ENCODE assay signal across 13 mouse cellular contexts in the genomic region with DNA sequence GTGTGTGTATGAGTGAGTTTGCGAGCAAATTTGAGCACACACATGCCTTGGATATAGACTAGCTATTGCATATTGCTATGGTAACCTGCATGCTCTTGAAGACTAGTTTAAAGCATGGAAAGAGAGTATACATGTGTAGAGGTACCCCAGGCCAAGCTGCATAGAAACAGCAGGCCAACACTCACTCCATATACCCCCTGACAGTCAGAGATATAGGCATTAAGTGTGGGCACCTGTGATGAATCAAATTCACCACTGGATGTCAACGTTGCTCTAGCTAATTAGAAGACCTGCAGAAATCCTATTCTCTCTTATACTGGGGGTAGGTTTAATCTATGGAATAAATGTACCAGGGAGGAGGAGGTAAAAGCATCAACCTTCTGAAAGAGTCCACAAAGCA.
DNase-seq lines count a peak whose midpoint lies in the region; ATAC-seq lines count a peak whose summit lies in the region.
"Had no signal": no experiment of that assay in that cellular context is flagged by ENCODE, and none has a peak within 500 bp of the region (broad histone marks: within the 10 kb centered on the region; RNA-seq: fewer than 3 reads in every experiment).

No protein-coding gene starts in this region.

- WGBS in hindbrain, embryonic 15.5 days, result 76% methylated on average over 2 of the region's 2 CpGs
- 76% methylated on average over 2 of the region's 2 CpGs for WGBS in hindbrain, embryonic 10.5 days
- WGBS in midbrain, embryonic 13.5 days, result 67% methylated on average over 2 of the region's 2 CpGs
- WGBS in midbrain, embryonic 11.5 days, result 65% methylated on average over 2 of the region's 2 CpGs
- 54% methylated on average over 2 of the region's 2 CpGs for WGBS in neural tube, embryonic 14.5 days

- no peak overlapping the region for H3K4me3 ChIP-seq in hindbrain, embryonic 15.5 days
- no peak overlapping the region for H3K4me3 ChIP-seq in hindbrain, embryonic 10.5 days
- no peak overlapping the region for H3K4me3 ChIP-seq in midbrain, embryonic 13.5 days (replicated peaks)
- no peak overlapping the region for H3K4me3 ChIP-seq in midbrain, embryonic 11.5 days (ENCODE audit: low read depth, low read length)
- no peak overlapping the region for H3K4me3 ChIP-seq in neural tube, embryonic 14.5 days (ENCODE audit: low read depth, low read length)
- H3K4me3 ChIP-seq: embryonic facial prominence, embryonic 13.5 days; limb, embryonic 10.5 days had no signal

- ATAC-seq in cerebellum, adult (ENCODE audit: insufficient number of reproducible peaks, low FRiP score, low TSS enrichment), result peak; percentile 56; the same call in 1 of the 2 replicates
- peak; percentile 68; the same call in 1 of the 2 replicates for ATAC-seq in hindbrain, embryonic 15.5 days (ENCODE audit: low FRiP score, low read depth)
- peak; percentile 72 for ATAC-seq in midbrain, embryonic 13.5 days
- no peak for ATAC-seq in midbrain, embryonic 11.5 days (ENCODE audit: low FRiP score)
- peak; percentile 70; the same call in 1 of the 2 replicates for ATAC-seq in neural tube, embryonic 14.5 days (ENCODE audit: low read depth)

- DNase-seq in cerebellum, adult 11 months, result no peak
- no peak for DNase-seq in hindbrain, embryonic 10.5 days (ENCODE audit: low spot score)
- DNase-seq in midbrain, embryonic 11.5 days (ENCODE audit: low spot score, missing footprints), result no peak
- DNase-seq in T-cell, adult 2 months (ENCODE audit: low spot score), result no peak
- DNase-seq: adrenal gland, adult 2 months; heart, postnatal 36 days had no signal

- no peak overlapping the region for H3K27ac ChIP-seq in hindbrain, embryonic 15.5 days (replicated peaks)
- H3K27ac ChIP-seq in hindbrain, embryonic 10.5 days, result no peak overlapping the region
- no peak overlapping the region for H3K27ac ChIP-seq in midbrain, embryonic 13.5 days
- H3K27ac ChIP-seq in midbrain, embryonic 11.5 days (ENCODE audit: low read depth, low read length), result no peak overlapping the region
- H3K27ac ChIP-seq in neural tube, embryonic 14.5 days (ENCODE audit: low read depth, low read length), result no peak overlapping the region
- H3K27ac ChIP-seq: embryonic facial prominence, embryonic 13.5 days; limb, embryonic 10.5 days; liver, embryonic 14.5 days had no signal

- no peaks in the 10 kb centered on the region for H3K36me3 ChIP-seq in hindbrain, embryonic 15.5 days
- no peaks in the 10 kb centered on the region for H3K36me3 ChIP-seq in hindbrain, embryonic 10.5 days
- no peaks in the 10 kb centered on the region for H3K36me3 ChIP-seq in midbrain, embryonic 13.5 days
- no peaks in the 10 kb centered on the region for H3K36me3 ChIP-seq in midbrain, embryonic 11.5 days (ENCODE audit: control insufficient read depth, insufficient read depth, low read length)
- H3K36me3 ChIP-seq in neural tube, embryonic 14.5 days (ENCODE audit: control insufficient read depth, insufficient read depth, low read length), result no peaks in the 10 kb centered on the region
- H3K36me3 ChIP-seq: embryonic facial prominence, embryonic 13.5 days; limb, embryonic 10.5 days had no signal

- H3K4me1 ChIP-seq in hindbrain, embryonic 15.5 days (replicated peaks), result peaks cover 13% of the 10 kb centered on the region
- H3K4me1 ChIP-seq in hindbrain, embryonic 10.5 days (replicated peaks), result 0 out of 2 replicates have a peak, but pooled peaks cover 4% of the 10 kb centered on the region
- H3K4me1 ChIP-seq in midbrain, embryonic 13.5 days (replicated peaks), result peaks cover 12% of the 10 kb centered on the region
- H3K4me1 ChIP-seq in midbrain, embryonic 11.5 days (ENCODE audit: control insufficient read depth, insufficient read depth, low read length), result no peaks in the 10 kb centered on the region
- peaks cover 12% of the 10 kb centered on the region; the same call in 1 of the 2 replicates for H3K4me1 ChIP-seq in neural tube, embryonic 14.5 days (ENCODE audit: control insufficient read depth, insufficient read depth, low read length)
- H3K4me1 ChIP-seq: embryonic facial prominence, embryonic 13.5 days had no signal

- no peak overlapping the region for H3K4me2 ChIP-seq in hindbrain, embryonic 15.5 days
- no peak overlapping the region for H3K4me2 ChIP-seq in midbrain, embryonic 13.5 days (replicated peaks)
- H3K4me2 ChIP-seq in midbrain, embryonic 11.5 days, result no peak overlapping the region
- H3K4me2 ChIP-seq in neural tube, embryonic 14.5 days (ENCODE audit: low read depth, low read length), result no peak overlapping the region
- H3K4me2 ChIP-seq: embryonic facial prominence, embryonic 13.5 days had no signal

- no peaks in the 10 kb centered on the region for H3K9me3 ChIP-seq in hindbrain, embryonic 15.5 days
- H3K9me3 ChIP-seq in hindbrain, embryonic 10.5 days, result no peaks in the 10 kb centered on the region
- no peaks in the 10 kb centered on the region for H3K9me3 ChIP-seq in midbrain, embryonic 13.5 days
- no peaks in the 10 kb centered on the region for H3K9me3 ChIP-seq in midbrain, embryonic 11.5 days (ENCODE audit: control insufficient read depth, low read length)
- H3K9me3 ChIP-seq in neural tube, embryonic 14.5 days (ENCODE audit: control insufficient read depth, low read length), result no peaks in the 10 kb centered on the region
- H3K9me3 ChIP-seq: embryonic facial prominence, embryonic 13.5 days; limb, embryonic 10.5 days had no signal

- no peaks in the 10 kb centered on the region for H3K27me3 ChIP-seq in hindbrain, embryonic 15.5 days
- no peaks in the 10 kb centered on the region for H3K27me3 ChIP-seq in hindbrain, embryonic 10.5 days (ENCODE audit: insufficient read depth, poor library complexity, severe bottlenecking)
- no peaks in the 10 kb centered on the region for H3K27me3 ChIP-seq in midbrain, embryonic 13.5 days
- H3K27me3 ChIP-seq in midbrain, embryonic 11.5 days (ENCODE audit: control insufficient read depth, insufficient read depth, low read length), result no peaks in the 10 kb centered on the region
- H3K27me3 ChIP-seq in neural tube, embryonic 14.5 days (ENCODE audit: control insufficient read depth, insufficient read depth, low read length), result no peaks in the 10 kb centered on the region
- H3K27me3 ChIP-seq: embryonic facial prominence, embryonic 13.5 days had no signal

- no peak overlapping the region for H3K9ac ChIP-seq in hindbrain, embryonic 15.5 days
- H3K9ac ChIP-seq in midbrain, embryonic 13.5 days (replicated peaks), result no peak overlapping the region
- no peak overlapping the region for H3K9ac ChIP-seq in midbrain, embryonic 11.5 days (ENCODE audit: low read length)
- H3K9ac ChIP-seq in neural tube, embryonic 14.5 days (replicated peaks; ENCODE audit: low read depth, low read length), result no peak overlapping the region
- H3K9ac ChIP-seq: embryonic facial prominence, embryonic 13.5 days; liver, embryonic 14.5 days had no signal
